Mouse (Mus musculus): ENCODE results near the gene Tmx2. TPM values are rescaled to one million over a fixed set of nuclear protein-coding genes. Genes with fewer than 3 reads are reported as not detected.
"Not testable (repeated sequence)": the region's sequence is repeated elsewhere in the genome, so short reads cannot be mapped to it uniquely, and the experiment has no call there.

Gene Tmx2
- 81.7 and 85.0 TPM in 2 replicates for polyA plus RNA-seq (2015; fragmentation: Nextera tagmentation; extraction: Ambion mirVana)

DNA sequence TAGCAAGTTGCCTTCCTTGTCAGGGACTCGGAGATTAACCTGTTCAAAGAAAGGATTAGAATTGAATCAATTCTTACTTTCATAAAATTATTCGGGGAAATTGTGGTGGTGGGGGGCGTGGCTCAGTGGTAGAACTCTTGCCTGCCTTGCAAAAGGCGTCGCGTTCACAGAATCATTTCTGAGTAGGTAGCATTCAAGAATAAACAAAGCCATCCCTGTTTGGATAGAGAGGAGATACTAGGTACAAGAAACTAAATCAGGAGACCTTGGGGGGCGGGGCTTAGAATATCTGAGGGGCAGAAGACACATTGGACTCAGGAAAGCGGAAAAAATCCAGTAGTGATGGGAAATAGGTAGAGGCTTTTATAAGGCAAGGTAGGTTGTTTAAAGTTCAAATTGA is at the start of gene Tmx2:
Gene Tmx2 (minus strand): TSS at position 125 of the 400 bp plus-strand sequence.
- no peaks in the 10 kb centered on the region; the same call in 1 of the 2 replicates for H3K4me1 ChIP-seq (replicated peaks; ENCODE audit: control insufficient read depth, insufficient read depth, low read length)
- WGBS: 8% methylated on average over 8 of the region's 8 CpGs
- peak within 1 kb of the TSS; percentile 77 for H3K4me2 ChIP-seq (replicated peaks; ENCODE audit: low read depth)
- H3K27me3 ChIP-seq (replicated peaks; ENCODE audit: control insufficient read depth, insufficient read depth, low read length): no peaks in the 10 kb centered on the region
- no peak for TF ChIP-seq CTCF (IDR thresholded peaks at IDR 0.05; ENCODE audit: low read depth)
- no peaks in the 10 kb centered on the region for H3K9me3 ChIP-seq (ENCODE audit: control insufficient read depth)
- no peak for ATAC-seq
- H3K9ac ChIP-seq (ENCODE audit: low read depth, low read length): peak within 1 kb of the TSS; percentile 62
- H3K36me3 ChIP-seq (ENCODE audit: control insufficient read depth, insufficient read depth): peaks cover 9% of the 10 kb centered on the region; the same call in 1 of the 2 replicates
- H3K4me3 ChIP-seq (ENCODE audit: low read depth, low read length): peak within 1 kb of the TSS; percentile 74
- peak within 1 kb of the TSS; percentile 68 for H3K27ac ChIP-seq (ENCODE audit: low read depth, low read length)

- not testable (repeated sequence) for H3K9me3 ChIP-seq (ENCODE audit: control insufficient read depth); H3K9ac ChIP-seq (ENCODE audit: low read depth, low read length); H3K27ac ChIP-seq (ENCODE audit: low read depth, low read length); H3K4me1 ChIP-seq (replicated peaks; ENCODE audit: control insufficient read depth, insufficient read depth, low read length); ATAC-seq; H3K27me3 ChIP-seq (replicated peaks; ENCODE audit: control insufficient read depth, insufficient read depth, low read length)
- Histone ChIP-seq H3K36me3 (ENCODE audit: control insufficient read depth, insufficient read depth) (peaks cover 19% of the 10 kb centered on the region; the same call in 1 of the 2 replicates), H3K4me3 (ENCODE audit: low read depth, low read length) (peak overlapping the region; percentile 57; the same call in 1 of the 2 replicates), H3K4me2 (replicated peaks; ENCODE audit: low read depth) (peak overlapping the region; percentile 83; the same call in 1 of the 2 replicates)
- 86% methylated on average over 5 of the region's 5 CpGs for WGBS
These were observed 49.3 kb upstream of the Tmx2 start for GRCm38 (mm10) chr2:84728191-84728590.

DNA sequence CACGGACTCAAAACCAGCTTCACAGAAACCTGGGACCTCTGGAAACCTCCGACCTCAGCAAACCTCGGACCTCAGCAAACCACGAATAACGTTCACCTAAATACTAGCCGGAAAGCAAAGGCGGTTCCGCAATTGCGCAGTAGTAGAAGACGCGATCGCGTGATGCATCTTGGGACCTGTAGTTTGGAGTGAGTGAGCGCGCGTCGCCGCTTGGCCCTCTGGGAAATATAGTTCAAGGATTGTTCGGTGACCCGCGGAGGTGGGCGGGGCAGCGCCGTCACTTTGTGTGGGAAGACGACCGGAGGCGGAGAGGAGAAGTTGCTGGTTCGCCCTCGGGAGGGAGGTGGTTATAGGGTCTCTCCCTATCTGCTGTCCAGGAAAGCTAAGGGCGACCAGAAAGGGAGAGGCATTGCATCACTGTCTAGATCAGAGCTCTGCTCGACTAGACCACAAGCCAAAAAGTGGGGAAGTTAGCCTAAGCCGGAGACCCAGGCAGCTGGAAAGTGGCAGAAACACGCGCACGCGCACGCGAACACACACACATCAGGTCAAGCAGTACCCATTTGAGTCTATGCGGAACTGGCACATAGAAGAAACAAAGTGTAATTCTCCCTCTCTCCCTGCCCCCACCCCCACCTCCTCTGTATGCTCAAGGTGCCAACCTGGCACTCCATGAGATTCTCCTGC is 48.4 kb upstream of the Tmx2 start, which contains the start of gene Clp1:
Gene Clp1 (minus strand): TSS at position 179 of the 687 bp plus-strand sequence.
- H3K27ac ChIP-seq (ENCODE audit: low read depth, low read length): peak within 1 kb of the TSS; percentile 74
- H3K4me3 ChIP-seq (ENCODE audit: low read depth, low read length): peak within 1 kb of the TSS; percentile 57
- TF ChIP-seq CTCF (IDR thresholded peaks at IDR 0.05; ENCODE audit: low read depth): no peak; the same call in 1 of the 2 replicates
- H3K4me1 ChIP-seq (replicated peaks; ENCODE audit: control insufficient read depth, insufficient read depth, low read length): 0 out of 2 replicates have a peak, but pooled peaks cover 3% of the 10 kb centered on the region
- WGBS: under 1% methylated on average over 38 of the region's 39 CpGs
- peaks cover 21% of the 10 kb centered on the region; the same call in 1 of the 2 replicates for H3K36me3 ChIP-seq (ENCODE audit: control insufficient read depth, insufficient read depth)
- peak; percentile 98 for ATAC-seq
- H3K27me3 ChIP-seq (replicated peaks; ENCODE audit: control insufficient read depth, insufficient read depth, low read length): no peaks in the 10 kb centered on the region
- H3K9ac ChIP-seq (ENCODE audit: low read depth, low read length): peak within 1 kb of the TSS; percentile 57
- peak within 1 kb of the TSS; percentile 83 for H3K4me2 ChIP-seq (replicated peaks; ENCODE audit: low read depth)
- no peaks in the 10 kb centered on the region for H3K9me3 ChIP-seq (ENCODE audit: control insufficient read depth)

GRCm38 (mm10) chr2:84726716-84727115 is 47.8 kb upstream of the Tmx2 start:
- Histone ChIP-seq H3K4me1 (replicated peaks; ENCODE audit: control insufficient read depth, insufficient read depth, low read length) (0 out of 2 replicates have a peak, but pooled peaks cover 3% of the 10 kb centered on the region), H3K9ac (ENCODE audit: low read depth, low read length) (peak overlapping the region; percentile 57), H3K27me3 (replicated peaks; ENCODE audit: control insufficient read depth, insufficient read depth, low read length) (no peaks in the 10 kb centered on the region), H3K9me3 (ENCODE audit: control insufficient read depth) (no peaks in the 10 kb centered on the region), H3K36me3 (ENCODE audit: control insufficient read depth, insufficient read depth) (peaks cover 21% of the 10 kb centered on the region; the same call in 1 of the 2 replicates), H3K4me3 (ENCODE audit: low read depth, low read length) (peak overlapping the region; percentile 57), H3K27ac (ENCODE audit: low read depth, low read length) (no peak overlapping the region), H3K4me2 (replicated peaks; ENCODE audit: low read depth) (peak overlapping the region; percentile 83)
- ATAC-seq: no peak
- WGBS: 4% methylated on average over 9 of the region's 9 CpGs
- TF ChIP-seq CTCF (IDR thresholded peaks at IDR 0.05; ENCODE audit: low read depth): no peak

DNA sequence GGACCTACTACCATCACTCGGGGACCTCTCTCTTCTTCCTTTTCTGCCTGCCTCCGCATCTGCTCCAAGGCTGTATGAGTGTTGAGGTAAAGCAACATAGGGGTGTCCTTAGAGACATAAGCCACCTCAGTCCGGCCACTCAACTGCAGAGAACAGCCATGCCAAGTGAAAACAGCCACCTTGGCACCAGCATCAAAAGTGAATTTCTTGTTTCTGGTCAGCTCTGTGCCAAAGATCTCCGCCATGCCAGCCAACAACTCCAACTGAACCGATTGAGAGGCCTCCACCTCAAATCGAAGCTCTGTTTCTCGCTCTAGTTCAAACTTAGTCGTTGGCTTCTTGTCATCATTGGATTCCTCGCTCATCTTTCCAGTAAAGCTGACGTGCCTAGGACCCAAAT is 46.8 kb upstream of the Tmx2 start:
- Histone ChIP-seq H3K4me3 (ENCODE audit: low read depth, low read length) (no peak overlapping the region), H3K9ac (ENCODE audit: low read depth, low read length) (no peak overlapping the region), H3K9me3 (ENCODE audit: control insufficient read depth) (no peaks in the 10 kb centered on the region), H3K27me3 (replicated peaks; ENCODE audit: control insufficient read depth, insufficient read depth, low read length) (no peaks in the 10 kb centered on the region), H3K4me1 (replicated peaks; ENCODE audit: control insufficient read depth, insufficient read depth, low read length) (0 out of 2 replicates have a peak, but pooled peaks cover 3% of the 10 kb centered on the region), H3K27ac (ENCODE audit: low read depth, low read length) (no peak overlapping the region), H3K36me3 (ENCODE audit: control insufficient read depth, insufficient read depth) (peaks cover 21% of the 10 kb centered on the region; the same call in 1 of the 2 replicates), H3K4me2 (replicated peaks; ENCODE audit: low read depth) (peak overlapping the region; percentile 83)
- TF ChIP-seq CTCF (IDR thresholded peaks at IDR 0.05; ENCODE audit: low read depth): no peak
- 94% methylated on average over 10 of the region's 10 CpGs for WGBS
- no peak for ATAC-seq

- 94% methylated on average over 14 of the region's 14 CpGs for WGBS
- Histone ChIP-seq H3K4me3 (ENCODE audit: low read depth, low read length) (no peak overlapping the region), H3K4me1 (replicated peaks; ENCODE audit: control insufficient read depth, insufficient read depth, low read length) (0 out of 2 replicates have a peak, but pooled peaks cover 3% of the 10 kb centered on the region), H3K27ac (ENCODE audit: low read depth, low read length) (no peak overlapping the region), H3K9ac (ENCODE audit: low read depth, low read length) (no peak overlapping the region), H3K36me3 (ENCODE audit: control insufficient read depth, insufficient read depth) (peaks cover 21% of the 10 kb centered on the region; the same call in 1 of the 2 replicates), H3K9me3 (ENCODE audit: control insufficient read depth) (no peaks in the 10 kb centered on the region), H3K4me2 (replicated peaks; ENCODE audit: low read depth) (no peak overlapping the region), H3K27me3 (replicated peaks; ENCODE audit: control insufficient read depth, insufficient read depth, low read length) (no peaks in the 10 kb centered on the region)
- ATAC-seq: no peak
- TF ChIP-seq CTCF (IDR thresholded peaks at IDR 0.05; ENCODE audit: low read depth): no peak
These were observed 44.9 kb upstream of the Tmx2 start for GRCm38 (mm10) chr2:84723856-84724255.

Data from intestine, postnatal 0 days (tissue).